In the genomic region with DNA sequence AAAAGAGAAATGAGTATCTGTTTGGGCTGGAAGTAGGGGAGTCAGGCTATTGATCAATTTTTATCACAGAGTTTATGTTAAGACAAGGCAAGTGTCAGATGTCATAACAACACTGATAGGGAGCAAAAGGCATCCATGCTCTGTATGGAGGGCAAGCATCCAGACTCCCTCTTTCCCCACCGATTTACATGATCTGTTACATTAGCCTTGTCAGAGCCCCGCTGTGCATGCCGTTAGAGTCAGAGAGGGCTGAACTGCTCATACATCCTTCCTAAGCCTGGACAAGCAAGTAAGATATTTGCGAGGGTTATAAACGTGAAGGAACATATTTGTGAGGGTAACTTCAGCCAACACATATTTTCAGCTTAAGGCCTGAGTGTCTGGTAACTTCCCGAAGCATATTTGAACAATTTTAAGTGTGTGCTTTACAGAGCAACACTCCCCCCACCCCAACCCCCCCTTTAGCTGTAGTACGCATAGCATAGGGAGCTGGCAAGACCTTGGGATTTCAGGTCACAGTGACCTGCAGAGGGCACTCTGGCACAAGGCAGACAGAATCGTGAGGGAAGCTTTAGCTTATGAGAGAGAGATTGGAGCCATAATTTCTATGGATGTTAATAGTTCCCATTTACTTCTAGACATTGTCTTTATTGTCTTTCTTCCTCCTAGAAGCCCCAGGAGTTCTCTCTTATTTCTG, we compare ENCODE assay signal across 9 mouse cellular contexts.
DNase-seq lines count a peak whose midpoint lies in the region; ATAC-seq lines count a peak whose summit lies in the region.
"Had no signal": no experiment of that assay in that cellular context is flagged by ENCODE, and none has a peak within 500 bp of the region (broad histone marks: within the 10 kb centered on the region; RNA-seq: fewer than 3 reads in every experiment).

No protein-coding gene starts in this region.

- peak; percentile 61 for DNase-seq in neural tube, embryonic 11.5 days (ENCODE audit: low spot score)
- DNase-seq in neural tube, embryonic 10.5 days (ENCODE audit: extremely low spot score, low spot score): no peak
- DNase-seq in forebrain, embryonic 14.5 days (ENCODE audit: low spot score): peak; percentile 67
- DNase-seq in layer of hippocampus, adult 11-12 months (ENCODE audit: low spot score): peak; percentile 50
- peak; percentile 2 for DNase-seq in lung, postnatal 25 days (ENCODE audit: low spot score)
- DNase-seq in spleen, adult 12 weeks (ENCODE audit: low spot score): no peak

- no peaks in the 10 kb centered on the region for H3K27me3 ChIP-seq in neural tube, embryonic 11.5 days (ENCODE audit: control insufficient read depth, insufficient read depth, low read length)
- H3K27me3 ChIP-seq in forebrain, embryonic 14.5 days (replicated peaks; ENCODE audit: control insufficient read depth, insufficient read depth, low read length): no peaks in the 10 kb centered on the region
- H3K27me3 ChIP-seq in stomach, embryonic 14.5 days (ENCODE audit: control insufficient read depth, insufficient read depth, low read length): no peaks in the 10 kb centered on the region
- H3K27me3 ChIP-seq: embryonic facial prominence, embryonic 12.5 days had no signal

- H3K9me3 ChIP-seq in neural tube, embryonic 11.5 days (ENCODE audit: control insufficient read depth, low read length): no peaks in the 10 kb centered on the region
- no peaks in the 10 kb centered on the region for H3K9me3 ChIP-seq in forebrain, embryonic 14.5 days (replicated peaks; ENCODE audit: control insufficient read depth, low read length)
- H3K9me3 ChIP-seq in stomach, embryonic 14.5 days (ENCODE audit: control insufficient read depth, low read depth, low read length): no peaks in the 10 kb centered on the region
- H3K9me3 ChIP-seq: embryonic facial prominence, embryonic 12.5 days had no signal

- H3K4me2 ChIP-seq in neural tube, embryonic 11.5 days (ENCODE audit: low read depth): no peak overlapping the region
- no peak overlapping the region for H3K4me2 ChIP-seq in forebrain, embryonic 14.5 days (ENCODE audit: low read length)
- H3K4me2 ChIP-seq in stomach, embryonic 14.5 days (replicated peaks; ENCODE audit: low read depth, low read length): no peak overlapping the region
- H3K4me2 ChIP-seq: embryonic facial prominence, embryonic 12.5 days had no signal

- ATAC-seq in neural tube, embryonic 11.5 days (ENCODE audit: insufficient read depth, low FRiP score, low TSS enrichment): no peak
- ATAC-seq in cerebellum, adult (ENCODE audit: insufficient number of reproducible peaks, low FRiP score, low TSS enrichment): peak; percentile 74; the same call in 1 of the 2 replicates
- ATAC-seq in forebrain, embryonic 14.5 days: peak; percentile 55; the same call in 1 of the 2 replicates
- peak; percentile 64; the same call in 1 of the 2 replicates for ATAC-seq in stomach, embryonic 14.5 days (ENCODE audit: insufficient number of reproducible peaks, insufficient read depth, low FRiP score, low read depth)

- 49% methylated on average over 8 of the region's 8 CpGs for WGBS in neural tube, embryonic 11.5 days
- WGBS in forebrain, embryonic 14.5 days: 46% methylated on average over 8 of the region's 8 CpGs
- WGBS in stomach, embryonic 14.5 days: 10% methylated on average over 8 of the region's 8 CpGs

- no peak overlapping the region for H3K4me3 ChIP-seq in neural tube, embryonic 11.5 days (ENCODE audit: low read depth, low read length)
- no peak overlapping the region for H3K4me3 ChIP-seq in forebrain, embryonic 14.5 days (ENCODE audit: low read depth, low read length)
- no peak overlapping the region for H3K4me3 ChIP-seq in stomach, embryonic 14.5 days (ENCODE audit: low read depth, low read length)
- H3K4me3 ChIP-seq: embryonic facial prominence, embryonic 12.5 days had no signal

- no peaks in the 10 kb centered on the region for H3K36me3 ChIP-seq in neural tube, embryonic 11.5 days (ENCODE audit: control insufficient read depth, insufficient read depth, low read length)
- no peaks in the 10 kb centered on the region for H3K36me3 ChIP-seq in forebrain, embryonic 14.5 days (ENCODE audit: control insufficient read depth, insufficient read depth, low read length)
- H3K36me3 ChIP-seq in stomach, embryonic 14.5 days (ENCODE audit: control insufficient read depth, insufficient read depth, low read length): no peaks in the 10 kb centered on the region
- H3K36me3 ChIP-seq: embryonic facial prominence, embryonic 12.5 days had no signal

- no peaks in the 10 kb centered on the region for H3K4me1 ChIP-seq in neural tube, embryonic 11.5 days (ENCODE audit: control insufficient read depth, insufficient read depth, low read length)
- no peaks in the 10 kb centered on the region for H3K4me1 ChIP-seq in forebrain, embryonic 14.5 days (ENCODE audit: control insufficient read depth, insufficient read depth, low read length)
- H3K4me1 ChIP-seq in stomach, embryonic 14.5 days (ENCODE audit: control insufficient read depth, insufficient read depth, low read length): no peaks in the 10 kb centered on the region
- H3K4me1 ChIP-seq: embryonic facial prominence, embryonic 12.5 days had no signal

- H3K9ac ChIP-seq in neural tube, embryonic 11.5 days (ENCODE audit: low read length): no peak overlapping the region
- no peak overlapping the region for H3K9ac ChIP-seq in forebrain, embryonic 14.5 days (ENCODE audit: low read length)
- no peak overlapping the region for H3K9ac ChIP-seq in stomach, embryonic 14.5 days (replicated peaks; ENCODE audit: low read depth, low read length)
- H3K9ac ChIP-seq: embryonic facial prominence, embryonic 12.5 days had no signal

- no peak overlapping the region for H3K27ac ChIP-seq in neural tube, embryonic 11.5 days (ENCODE audit: low read depth, low read length)
- H3K27ac ChIP-seq in forebrain, embryonic 14.5 days (ENCODE audit: low read depth, low read length): no peak overlapping the region
- no peak overlapping the region for H3K27ac ChIP-seq in stomach, embryonic 14.5 days (ENCODE audit: low read length)
- H3K27ac ChIP-seq: embryonic facial prominence, embryonic 12.5 days had no signal

Comparison
In these comparisons a context has a peak if more than half of its experiments do, and no peak if none do; other contexts are left out.
1. DNase-seq: peak in neural tube, embryonic 11.5 days (single experiment), forebrain, embryonic 14.5 days (single experiment), layer of hippocampus, adult 11-12 months (single experiment) and lung, postnatal 25 days (single experiment); none in neural tube, embryonic 10.5 days (single experiment) and spleen, adult 12 weeks (single experiment).